Mouse (Mus musculus) heart, postnatal 10 days (tissue): ENCODE results near the gene Pth2. TPM values are rescaled to one million over a fixed set of nuclear protein-coding genes. Genes with fewer than 3 reads are reported as not detected.
"Not testable (repeated sequence)": the region's sequence is repeated elsewhere in the genome, so short reads cannot be mapped to it uniquely, and the experiment has no call there.

Experiments used
- DNase-seq, 2 experiments: peaks; one replicate each; pipeline ENCODE4 v3.0.0; 2021
- intact Hi-C: fragments of 180-260 bp; cut with DNase I; formaldehyde crosslinking; loops from one replicate; pipeline ENCODE4 v1.15.1; 2025
- total RNA-seq, 2 experiments: library from RNA; stranded (reverse); gene quantifications; 2 replicates each; pipeline ENCODE4 v1.2.3; 2021

Pth2 gene
- total RNA-seq, 2 experiments from 2014 or later, result not detected

DNA sequence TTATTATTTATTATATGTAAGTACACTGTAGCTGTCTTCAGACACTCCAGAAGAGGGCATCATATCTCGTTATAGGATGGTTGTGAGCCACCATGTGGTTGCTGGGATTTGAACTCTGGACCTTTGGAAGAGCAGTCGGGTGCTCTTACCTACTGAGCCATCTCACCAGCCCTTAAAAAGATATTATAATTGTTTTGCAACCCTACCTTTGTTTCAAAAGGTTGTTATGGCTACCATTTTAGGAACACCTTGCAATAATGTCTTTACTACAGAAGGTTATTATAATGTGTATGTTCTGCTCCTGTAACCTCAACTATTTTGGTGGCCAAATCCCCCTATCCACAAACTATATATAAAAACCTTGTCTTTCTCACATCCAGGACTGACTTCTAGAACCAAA, 27.7 kb upstream of the Pth2 start:
- intact Hi-C loops, DNase-seq: not testable (repeated sequence)

- intact Hi-C loops, result no loop called here
Measured at GRCm38 (mm10) chr7:45153586-45153985, 27.2 kb upstream of the Pth2 start.

GRCm38 (mm10) chr7:45154096-45154992, 26.5 kb upstream of the Pth2 start, which contains the start of the genes Pih1d1 and Aldh16a1:
Gene Pih1d1, plus strand, starts transcription at chr7:45154303.
Gene Aldh16a1, minus strand, starts transcription at chr7:45154584.
- peak; percentile 98 for DNase-seq
- intact Hi-C loops, result no loop called here

More at GRCm38 (mm10) chr7:45153586-45153985, 27.2 kb upstream of the Pth2 start:
- DNase-seq, result no peak

DNA sequence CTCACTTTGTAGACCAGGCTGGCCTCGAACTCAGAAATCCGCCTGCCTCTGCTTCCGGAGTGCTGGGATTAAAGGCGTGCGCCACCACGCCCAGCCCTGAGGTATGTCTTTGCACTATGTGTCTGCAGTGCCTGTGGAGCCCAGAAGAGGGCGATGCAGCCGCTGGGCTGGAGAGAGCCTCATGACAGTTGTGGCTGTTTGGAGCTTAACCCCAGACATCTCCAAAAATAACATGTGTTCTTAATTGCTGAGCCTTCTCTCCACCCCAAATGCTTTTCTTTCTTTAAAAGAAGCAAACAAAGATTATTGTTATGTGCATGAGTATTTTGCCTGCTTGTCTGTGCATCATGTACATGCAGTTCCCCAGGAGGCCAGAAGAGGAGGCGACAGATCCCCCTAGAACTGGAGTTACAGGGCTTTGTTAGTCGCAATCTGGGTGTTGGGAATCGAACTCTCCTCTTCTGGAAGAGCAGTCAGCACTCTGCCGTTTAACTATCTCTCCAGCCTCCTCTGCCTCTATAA, 25.7 kb upstream of the Pth2 start:
- intact Hi-C loops, result no loop called here
- DNase-seq, result peak; percentile 71 to 81

DNA sequence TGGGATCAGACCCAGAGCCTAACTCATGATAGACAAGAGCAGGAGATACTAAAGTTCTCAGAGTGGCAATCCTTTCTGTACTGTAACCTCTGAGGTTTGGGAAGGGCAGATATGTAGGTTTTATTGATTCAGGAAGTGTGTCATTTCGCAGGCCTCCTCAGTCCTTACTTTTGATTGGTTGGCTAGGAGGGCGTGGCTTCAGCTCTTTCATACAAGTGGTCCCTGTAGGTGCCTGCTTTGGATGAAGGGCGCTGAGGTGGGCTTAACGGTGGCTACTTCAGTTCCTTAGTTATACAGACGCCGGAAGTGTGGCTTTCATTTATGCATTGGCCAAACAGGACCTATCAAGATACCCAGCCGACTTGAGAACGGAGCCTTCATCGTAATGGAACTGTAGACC, 25.2 kb upstream of the Pth2 start:
- intact Hi-C loops, result no loop called here
- no peak for DNase-seq

DNA sequence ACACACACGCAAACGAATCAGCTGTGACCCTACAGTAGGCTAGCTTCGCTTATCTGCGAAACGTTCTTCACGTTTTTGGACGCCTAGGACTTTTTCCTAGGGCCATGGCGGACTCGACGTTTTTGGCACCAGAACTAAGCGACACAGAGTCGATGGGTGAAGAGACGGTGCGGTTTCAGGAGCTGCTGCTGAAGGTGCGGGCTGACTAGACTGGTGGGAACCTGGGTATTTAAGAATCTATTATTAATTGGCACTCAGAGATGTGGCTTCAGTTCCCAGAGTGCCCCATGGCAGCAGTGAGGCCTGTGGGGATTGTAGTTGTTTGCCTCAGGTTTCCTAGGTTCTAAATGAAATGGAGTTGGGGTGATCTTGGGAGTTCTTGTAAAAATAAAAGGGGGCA, 24.6 kb upstream of the Pth2 start:
- no peak for DNase-seq
- intact Hi-C loops, result no loop called here

DNA sequence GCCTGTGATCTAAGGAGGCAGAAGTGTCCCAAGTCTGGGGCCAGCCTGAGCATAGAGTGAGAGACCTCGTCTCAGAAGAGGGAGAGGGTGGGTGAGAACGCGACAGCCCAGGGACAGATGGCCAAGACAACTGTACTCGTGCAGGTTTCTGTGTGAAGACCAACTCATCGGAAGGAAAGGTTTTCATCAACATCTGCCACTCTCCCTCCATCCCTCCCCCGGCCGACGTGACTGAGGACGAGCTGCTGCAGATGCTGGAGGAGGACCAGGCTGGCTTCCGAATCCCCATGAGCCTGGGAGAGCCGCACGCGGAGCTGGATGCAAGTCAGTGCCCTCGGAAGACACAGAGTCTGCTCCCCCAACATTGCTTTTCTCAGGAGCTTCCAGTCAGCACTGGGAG, 23.3 kb upstream of the Pth2 start:
- intact Hi-C loops, result no loop called here
- DNase-seq, result no peak

DNA sequence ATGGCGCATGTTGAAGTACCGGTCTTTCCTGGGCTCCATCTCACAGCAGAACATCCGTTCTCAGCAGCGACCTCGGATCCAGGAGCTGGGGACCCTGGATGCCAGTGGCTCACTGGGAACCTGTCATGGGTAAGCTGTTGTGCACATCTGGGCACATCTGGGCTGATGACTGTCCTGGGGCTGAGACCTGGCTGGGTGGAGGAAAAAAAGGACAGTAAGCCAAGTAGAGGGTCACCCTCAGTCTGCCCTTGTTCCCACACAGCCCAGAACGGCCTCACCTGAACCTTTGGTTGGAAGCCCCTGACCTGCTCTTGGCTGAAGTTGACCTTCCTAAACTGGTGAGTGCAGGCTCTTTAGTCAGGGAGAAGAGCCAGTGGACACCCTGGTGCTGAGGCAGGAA, 21.8 kb upstream of the Pth2 start:
- intact Hi-C loops, result no loop called here

GRCm38 (mm10) chr7:45160316-45160800, 20.4 kb upstream of the Pth2 start:
- intact Hi-C loops, result no loop called here

More for the DNA sequence above, 21.8 kb upstream of the Pth2 start:
- DNase-seq, result no peak

DNA sequence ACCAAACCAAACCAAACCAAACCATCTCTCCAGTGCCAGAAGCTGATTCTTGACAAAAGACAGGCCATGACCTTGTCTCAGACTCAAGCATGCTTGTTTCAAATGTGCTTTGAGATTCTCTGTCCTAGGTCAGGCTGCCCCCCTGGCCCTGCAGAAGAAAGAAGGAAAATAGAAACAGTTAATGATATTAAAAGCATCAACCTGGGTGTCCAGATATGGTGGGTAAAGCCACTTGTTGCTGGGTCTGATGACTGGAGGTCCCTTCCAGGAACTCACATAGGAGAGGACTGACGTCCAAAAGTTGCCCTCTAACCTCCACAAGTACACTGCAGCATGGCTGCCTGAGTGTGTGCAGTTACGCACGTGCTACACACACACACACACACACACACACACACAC, 19.9 kb upstream of the Pth2 start:
- DNase-seq, result no peak
- intact Hi-C loops, result no loop called here

More at GRCm38 (mm10) chr7:45160316-45160800, 20.4 kb upstream of the Pth2 start:
- no peak for DNase-seq

- intact Hi-C loops, result loop anchor here (1.0 to 2.0 kb wide), 2 partner anchors 36 to 137 kb away; no protein-coding TSS in a partner anchor
Measured at GRCm38 (mm10) chr7:45161612-45162473, 19.0 kb upstream of the Pth2 start.

GRCm38 (mm10) chr7:45162551-45162950, 18.2 kb upstream of the Pth2 start:
- DNase-seq, result no peak
- intact Hi-C loops, result loop anchor here (1.0 to 2.0 kb wide), 2 partner anchors 36 to 136 kb away; no protein-coding TSS in a partner anchor

More at GRCm38 (mm10) chr7:45161612-45162473, 19.0 kb upstream of the Pth2 start:
- DNase-seq, result peak; percentile 93 to 94

GRCm38 (mm10) chr7:45162996-45163615, 17.7 kb upstream of the Pth2 start:
- DNase-seq, result no peak
- intact Hi-C loops, result loop anchor here (1.0 to 2.0 kb wide), 2 partner anchors 35 to 136 kb away; no protein-coding TSS in a partner anchor

- no peak for DNase-seq
- intact Hi-C loops, result loop anchor here (2.0 kb wide), 1 partner anchor 135 kb away; no protein-coding TSS in a partner anchor
Measured at GRCm38 (mm10) chr7:45163735-45164490, 16.9 kb upstream of the Pth2 start, which contains the start of gene Slc17a7. Gene Slc17a7, plus strand, starts transcription at chr7:45163949.

- intact Hi-C loops, result no loop called here
- no peak for DNase-seq
Measured at GRCm38 (mm10) chr7:45164833-45165232, 16.0 kb upstream of the Pth2 start.

- DNase-seq, result no peak
- intact Hi-C loops, result no loop called here
Measured at GRCm38 (mm10) chr7:45165701-45166100, 15.1 kb upstream of the Pth2 start.

GRCm38 (mm10) chr7:45166950-45167401, 13.8 kb upstream of the Pth2 start:
- no peak for DNase-seq
- intact Hi-C loops, result no loop called here

DNA sequence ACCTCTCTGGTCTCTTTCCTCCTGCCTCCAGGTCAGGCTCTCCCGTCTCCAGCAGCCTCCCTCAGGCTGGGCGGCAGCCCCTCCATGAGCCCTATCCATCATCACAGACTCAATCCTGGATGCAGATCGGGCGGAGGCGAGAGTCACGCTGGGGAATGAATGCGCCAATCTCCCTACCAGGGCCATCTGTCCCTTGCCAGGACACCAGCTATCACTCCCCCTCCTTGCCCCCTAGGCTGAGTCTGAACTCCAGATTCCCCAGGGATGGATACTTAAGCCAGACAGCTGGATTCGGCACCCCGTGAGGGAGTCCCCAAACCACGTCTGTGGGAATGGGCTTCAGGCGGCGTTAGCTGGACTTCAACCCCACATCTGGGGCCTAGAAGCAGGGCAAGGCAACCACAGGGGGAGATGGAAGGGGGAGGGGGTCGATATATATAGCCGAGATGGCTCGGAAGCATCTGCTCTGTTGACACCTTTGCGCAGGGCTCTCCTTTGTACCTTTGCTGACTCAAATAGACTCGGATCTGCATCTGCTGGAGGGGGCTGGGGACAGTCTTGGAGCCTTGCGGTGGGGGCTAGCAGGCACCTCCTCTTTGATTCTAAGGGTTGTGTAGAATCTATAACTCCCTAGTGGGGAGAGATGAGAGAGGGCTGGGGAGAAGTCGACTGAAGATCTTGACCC, 12.9 kb upstream of the Pth2 start:
- intact Hi-C loops, result no loop called here

DNA sequence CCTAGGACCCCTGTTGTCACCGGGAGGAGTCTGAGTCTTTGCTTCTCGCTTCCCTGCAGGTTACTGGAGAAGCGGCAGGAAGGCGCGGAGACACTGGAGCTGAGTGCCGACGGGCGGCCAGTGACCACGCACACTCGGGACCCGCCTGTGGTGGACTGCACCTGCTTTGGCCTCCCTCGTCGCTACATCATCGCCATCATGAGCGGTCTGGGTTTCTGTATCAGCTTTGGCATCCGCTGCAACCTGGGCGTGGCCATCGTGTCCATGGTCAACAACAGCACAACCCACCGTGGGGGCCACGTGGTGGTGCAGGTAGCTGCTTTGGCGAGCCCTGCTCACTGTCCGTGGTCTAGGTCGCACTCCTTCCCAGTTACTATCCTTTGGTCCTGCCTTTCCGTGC, 12.1 kb upstream of the Pth2 start:
- intact Hi-C loops, result no loop called here
- no peak for DNase-seq

More for the DNA sequence above, 12.9 kb upstream of the Pth2 start:
- DNase-seq, result no peak
